Mouse (Mus musculus) E14TG2a.4 (cell line): ENCODE data around the gene Syk.

ENCODE experiments used
- CTCF ChIP-seq: conservative IDR thresholded peaks from 2 replicates; pipeline ENCODE4 v1.5.1; 2014; ENCODE audit warnings: low read length
- NANOG ChIP-seq: IDR thresholded peaks from 2 replicates; pipeline ENCODE4 v1.6.1; 2014; ENCODE audit warnings: borderline replicate concordance, low read length, mixed read lengths

DNA sequence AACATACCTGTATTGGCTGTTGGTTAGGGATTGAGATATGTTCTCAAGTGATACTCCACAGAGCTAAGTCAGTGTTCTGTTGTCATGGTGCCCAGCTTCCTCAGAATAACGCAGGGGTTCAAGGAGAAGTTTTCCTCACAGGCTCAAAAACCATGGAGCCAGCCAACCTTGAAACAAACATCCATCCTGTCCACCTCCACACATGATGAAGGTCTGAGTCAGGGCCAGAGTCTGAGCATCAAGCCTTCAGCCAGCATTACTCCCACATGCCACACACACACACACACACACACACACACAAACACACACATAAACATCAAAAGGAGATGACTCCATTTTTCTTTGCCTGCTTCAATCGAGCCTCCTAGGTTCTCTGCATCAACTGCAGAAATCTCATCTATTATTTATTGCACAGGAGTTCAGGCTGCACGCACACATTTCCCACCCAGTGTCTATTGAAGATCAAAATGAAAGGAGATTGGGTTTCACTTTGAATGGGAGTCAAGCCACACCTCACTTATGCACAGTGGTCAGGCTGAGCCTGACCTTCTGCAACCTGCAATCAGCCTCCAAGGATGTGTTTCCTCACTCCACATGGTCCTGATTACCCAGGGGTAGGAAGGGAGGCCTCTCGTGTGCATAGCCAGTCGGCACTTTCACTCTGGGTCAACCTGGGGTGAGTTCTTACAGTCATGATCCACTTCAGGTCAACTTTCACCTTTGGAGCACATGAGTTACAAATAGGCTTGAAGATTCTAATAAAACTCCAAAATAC lies 93.9 kb downstream of the Syk start:
- TF ChIP-seq CTCF (no peak), NANOG (no peak)
